Mouse (Mus musculus): ENCODE measurements around the gene Ahctf1.
"Not testable (repeated sequence)": the region's sequence is repeated elsewhere in the genome, so short reads cannot be mapped to it uniquely, and the experiment has no call there.

The Ahctf1 gene

GRCm38 (mm10) chr1:179803513-179804139 is at the start of gene Ahctf1:
Gene Ahctf1, minus strand, starts transcription at chr1:179803680.
- DNase-seq: peak; percentile 86 to 88

GRCm38 (mm10) chr1:179847759-179848389 is 44.4 kb upstream of the Ahctf1 start:
- peak; percentile 60 to 82 for DNase-seq

GRCm38 (mm10) chr1:179847173-179847572 is 43.7 kb upstream of the Ahctf1 start:
- DNase-seq: no peak

GRCm38 (mm10) chr1:179845832-179846499 is 42.5 kb upstream of the Ahctf1 start:
- no peak for DNase-seq

GRCm38 (mm10) chr1:179844894-179845293 is 41.4 kb upstream of the Ahctf1 start:
- DNase-seq: peak; percentile 53 to 63

GRCm38 (mm10) chr1:179843981-179844380 is 40.5 kb upstream of the Ahctf1 start:
- DNase-seq: no peak

- peak in 1 of 2 experiments; percentile 7 for DNase-seq
These were observed 39.1 kb upstream of the Ahctf1 start for GRCm38 (mm10) chr1:179842568-179842967.

GRCm38 (mm10) chr1:179836426-179837404 is 33.2 kb upstream of the Ahctf1 start:
- DNase-seq: no peak

- no peak for DNase-seq
These were observed 32.4 kb upstream of the Ahctf1 start for GRCm38 (mm10) chr1:179835753-179836425.

GRCm38 (mm10) chr1:179833596-179833995 is 30.1 kb upstream of the Ahctf1 start:
- DNase-seq: no peak

- DNase-seq: no peak
These were observed 29.3 kb upstream of the Ahctf1 start for GRCm38 (mm10) chr1:179832710-179833240.

GRCm38 (mm10) chr1:179828900-179829299 is 25.4 kb upstream of the Ahctf1 start:
- no peak for DNase-seq

GRCm38 (mm10) chr1:179828051-179828450 is 24.6 kb upstream of the Ahctf1 start:
- no peak for DNase-seq

- DNase-seq: no peak
These were observed 21.1 kb upstream of the Ahctf1 start for GRCm38 (mm10) chr1:179824549-179824948.

GRCm38 (mm10) chr1:179818490-179819278 is 15.2 kb upstream of the Ahctf1 start:
- DNase-seq: not testable (repeated sequence)

- DNase-seq: no peak
These were observed 11.1 kb upstream of the Ahctf1 start for GRCm38 (mm10) chr1:179814616-179815015.

GRCm38 (mm10) chr1:179813385-179813784 is 9.9 kb upstream of the Ahctf1 start:
- DNase-seq: no peak

- no peak for DNase-seq
These were observed 4.8 kb upstream of the Ahctf1 start for GRCm38 (mm10) chr1:179808300-179808699.

GRCm38 (mm10) chr1:179807468-179807867 is 4.0 kb upstream of the Ahctf1 start:
- no peak for DNase-seq

- no peak for DNase-seq
These were observed 2.3 kb upstream of the Ahctf1 start for GRCm38 (mm10) chr1:179805751-179806150.
